Mouse (Mus musculus) ES-Bruce4 (cell line): ENCODE data around the gene Mfn2.

Source experiments
- CTCF ChIP-seq: IDR thresholded peaks from one replicate; pipeline ENCODE4 v1.8.1; 2011; ENCODE audit warnings: low read depth, low read length
- EP300 ChIP-seq: IDR thresholded peaks from 2 replicates; pipeline ENCODE4 v1.6.1; 2011; ENCODE audit warnings: low read depth, low read length; ENCODE audit not compliant: insufficient read depth
- POLR2A ChIP-seq: IDR thresholded peaks from one replicate; pipeline ENCODE4 v1.8.1; 2011; ENCODE audit warnings: low read length; ENCODE audit not compliant: insufficient read depth

GRCm38 (mm10) chr4:147934611-147935010, 30.1 kb upstream of the Mfn2 start:
- TF ChIP-seq POLR2A (no peak), EP300 (no peak), CTCF (no peak)
